Mouse (Mus musculus): ENCODE measurements around the gene Pcdh7. TPM values are rescaled to one million over a fixed set of nuclear protein-coding genes. Genes with fewer than 3 reads are reported as not detected.
"Not testable (repeated sequence)": the region's sequence is repeated elsewhere in the genome, so short reads cannot be mapped to it uniquely, and the experiment has no call there.

Gene Pcdh7
- polyA plus RNA-seq, 1 experiment from 2014 or later = 23.7 TPM

- H3K9me3 ChIP-seq (ENCODE audit: control insufficient read depth, low read length) = no peaks in the 10 kb centered on the region
- no peak overlapping the region for H3K27ac ChIP-seq (replicated peaks; ENCODE audit: low read depth, low read length)
- H3K27me3 ChIP-seq (ENCODE audit: control insufficient read depth, insufficient read depth, low read length) = no peaks in the 10 kb centered on the region
- no peaks in the 10 kb centered on the region for H3K36me3 ChIP-seq (ENCODE audit: control insufficient read depth, insufficient read depth, low read length)
- no peak for DNase-seq
- 77% methylated on average over 3 of the region's 3 CpGs for WGBS
- no peak overlapping the region for H3K4me3 ChIP-seq (replicated peaks; ENCODE audit: low read depth, low read length)
- ATAC-seq (ENCODE audit: low FRiP score, low TSS enrichment) = no peak
- H3K4me1 ChIP-seq (ENCODE audit: control insufficient read depth, insufficient read depth, low read length) = no peaks in the 10 kb centered on the region
- H3K4me2 ChIP-seq (ENCODE audit: low read length) = no peak overlapping the region
- no peak overlapping the region for H3K9ac ChIP-seq (replicated peaks; ENCODE audit: low read length)
Observed at GRCm38 (mm10) chr5:58117896-58118295, 400.1 kb downstream of the Pcdh7 start.

GRCm38 (mm10) chr5:58118930-58119611 is 401.3 kb downstream of the Pcdh7 start:
- no peaks in the 10 kb centered on the region for H3K4me1 ChIP-seq (ENCODE audit: control insufficient read depth, insufficient read depth, low read length)
- no peak for ATAC-seq (ENCODE audit: low FRiP score, low TSS enrichment)

GRCm38 (mm10) chr5:58143897-58144296 is 426.1 kb downstream of the Pcdh7 start:
- no peak overlapping the region for H3K4me2 ChIP-seq (ENCODE audit: low read length)
- no peaks in the 10 kb centered on the region for H3K36me3 ChIP-seq (ENCODE audit: control insufficient read depth, insufficient read depth, low read length)
- no peak overlapping the region for H3K4me3 ChIP-seq (replicated peaks; ENCODE audit: low read depth, low read length)
- no peak for ATAC-seq (ENCODE audit: low FRiP score, low TSS enrichment)
- no peaks in the 10 kb centered on the region for H3K9me3 ChIP-seq (ENCODE audit: control insufficient read depth, low read length)
- H3K9ac ChIP-seq (replicated peaks; ENCODE audit: low read length) = no peak overlapping the region
- no peak for DNase-seq
- no peaks in the 10 kb centered on the region for H3K4me1 ChIP-seq (ENCODE audit: control insufficient read depth, insufficient read depth, low read length)
- H3K27me3 ChIP-seq (ENCODE audit: control insufficient read depth, insufficient read depth, low read length) = no peaks in the 10 kb centered on the region
- WGBS = 83% methylated on average over 2 of the region's 2 CpGs
- no peak overlapping the region for H3K27ac ChIP-seq (replicated peaks; ENCODE audit: low read depth, low read length)

More at GRCm38 (mm10) chr5:58118930-58119611, 401.3 kb downstream of the Pcdh7 start:
- Histone ChIP-seq H3K9ac (replicated peaks; ENCODE audit: low read length) (no peak overlapping the region), H3K36me3 (ENCODE audit: control insufficient read depth, insufficient read depth, low read length) (no peaks in the 10 kb centered on the region), H3K4me2 (ENCODE audit: low read length) (no peak overlapping the region), H3K9me3 (ENCODE audit: control insufficient read depth, low read length) (no peaks in the 10 kb centered on the region), H3K27me3 (ENCODE audit: control insufficient read depth, insufficient read depth, low read length) (no peaks in the 10 kb centered on the region), H3K27ac (replicated peaks; ENCODE audit: low read depth, low read length) (no peak overlapping the region), H3K4me3 (replicated peaks; ENCODE audit: low read depth, low read length) (no peak overlapping the region)
- WGBS = 30% methylated on average over 3 of the region's 3 CpGs
- DNase-seq = no peak

GRCm38 (mm10) chr5:58153966-58154365 is 436.2 kb downstream of the Pcdh7 start:
- no peaks in the 10 kb centered on the region for H3K4me1 ChIP-seq (ENCODE audit: control insufficient read depth, insufficient read depth, low read length)
- 51% methylated on average over 5 of the region's 5 CpGs for WGBS
- no peak overlapping the region for H3K4me3 ChIP-seq (replicated peaks; ENCODE audit: low read depth, low read length)
- H3K9ac ChIP-seq (replicated peaks; ENCODE audit: low read length) = no peak overlapping the region
- no peak overlapping the region for H3K4me2 ChIP-seq (ENCODE audit: low read length)
- no peaks in the 10 kb centered on the region for H3K36me3 ChIP-seq (ENCODE audit: control insufficient read depth, insufficient read depth, low read length)
- no peaks in the 10 kb centered on the region for H3K27me3 ChIP-seq (ENCODE audit: control insufficient read depth, insufficient read depth, low read length)
- DNase-seq (peak; percentile 23), ATAC-seq (ENCODE audit: low FRiP score, low TSS enrichment) (no peak)
- H3K27ac ChIP-seq (replicated peaks; ENCODE audit: low read depth, low read length) = no peak overlapping the region
- H3K9me3 ChIP-seq (ENCODE audit: control insufficient read depth, low read length) = no peaks in the 10 kb centered on the region

- H3K27ac ChIP-seq (replicated peaks; ENCODE audit: low read depth, low read length) = no peak overlapping the region
- no peaks in the 10 kb centered on the region for H3K9me3 ChIP-seq (ENCODE audit: control insufficient read depth, low read length)
- ATAC-seq (ENCODE audit: low FRiP score, low TSS enrichment) (no peak), DNase-seq (no peak)
- H3K9ac ChIP-seq (replicated peaks; ENCODE audit: low read length) = no peak overlapping the region
- no peak overlapping the region for H3K4me2 ChIP-seq (ENCODE audit: low read length)
- H3K36me3 ChIP-seq (ENCODE audit: control insufficient read depth, insufficient read depth, low read length) = no peaks in the 10 kb centered on the region
- no peaks in the 10 kb centered on the region for H3K4me1 ChIP-seq (ENCODE audit: control insufficient read depth, insufficient read depth, low read length)
- no peak overlapping the region for H3K4me3 ChIP-seq (replicated peaks; ENCODE audit: low read depth, low read length)
- no peaks in the 10 kb centered on the region for H3K27me3 ChIP-seq (ENCODE audit: control insufficient read depth, insufficient read depth, low read length)
Observed at GRCm38 (mm10) chr5:58172218-58172617, 454.5 kb downstream of the Pcdh7 start.

- not testable (repeated sequence) for H3K4me3 ChIP-seq (replicated peaks; ENCODE audit: low read depth, low read length); H3K36me3 ChIP-seq (ENCODE audit: control insufficient read depth, insufficient read depth, low read length); H3K27me3 ChIP-seq (ENCODE audit: control insufficient read depth, insufficient read depth, low read length); H3K27ac ChIP-seq (replicated peaks; ENCODE audit: low read depth, low read length); H3K4me2 ChIP-seq (ENCODE audit: low read length); H3K4me1 ChIP-seq (ENCODE audit: control insufficient read depth, insufficient read depth, low read length); H3K9ac ChIP-seq (replicated peaks; ENCODE audit: low read length); ATAC-seq (ENCODE audit: low FRiP score, low TSS enrichment); H3K9me3 ChIP-seq (ENCODE audit: control insufficient read depth, low read length)
- DNase-seq = peak; percentile 57
Observed at GRCm38 (mm10) chr5:58174335-58174734, 456.6 kb downstream of the Pcdh7 start.

GRCm38 (mm10) chr5:58175532-58175931 is 457.8 kb downstream of the Pcdh7 start:
- Histone ChIP-seq H3K9ac (replicated peaks; ENCODE audit: low read length) (no peak overlapping the region), H3K27me3 (ENCODE audit: control insufficient read depth, insufficient read depth, low read length) (no peaks in the 10 kb centered on the region), H3K36me3 (ENCODE audit: control insufficient read depth, insufficient read depth, low read length) (no peaks in the 10 kb centered on the region), H3K4me1 (ENCODE audit: control insufficient read depth, insufficient read depth, low read length) (no peaks in the 10 kb centered on the region), H3K4me3 (replicated peaks; ENCODE audit: low read depth, low read length) (no peak overlapping the region), H3K27ac (replicated peaks; ENCODE audit: low read depth, low read length) (no peak overlapping the region), H3K9me3 (ENCODE audit: control insufficient read depth, low read length) (no peaks in the 10 kb centered on the region), H3K4me2 (ENCODE audit: low read length) (no peak overlapping the region)
- DNase-seq (no peak), ATAC-seq (ENCODE audit: low FRiP score, low TSS enrichment) (no peak)
- 96% methylated on average over 3 of the region's 3 CpGs for WGBS
